Mouse (Mus musculus): ENCODE results near the gene Utp4.
"Not testable (repeated sequence)": the region's sequence is repeated elsewhere in the genome, so short reads cannot be mapped to it uniquely, and the experiment has no call there.

Gene Utp4

DNA sequence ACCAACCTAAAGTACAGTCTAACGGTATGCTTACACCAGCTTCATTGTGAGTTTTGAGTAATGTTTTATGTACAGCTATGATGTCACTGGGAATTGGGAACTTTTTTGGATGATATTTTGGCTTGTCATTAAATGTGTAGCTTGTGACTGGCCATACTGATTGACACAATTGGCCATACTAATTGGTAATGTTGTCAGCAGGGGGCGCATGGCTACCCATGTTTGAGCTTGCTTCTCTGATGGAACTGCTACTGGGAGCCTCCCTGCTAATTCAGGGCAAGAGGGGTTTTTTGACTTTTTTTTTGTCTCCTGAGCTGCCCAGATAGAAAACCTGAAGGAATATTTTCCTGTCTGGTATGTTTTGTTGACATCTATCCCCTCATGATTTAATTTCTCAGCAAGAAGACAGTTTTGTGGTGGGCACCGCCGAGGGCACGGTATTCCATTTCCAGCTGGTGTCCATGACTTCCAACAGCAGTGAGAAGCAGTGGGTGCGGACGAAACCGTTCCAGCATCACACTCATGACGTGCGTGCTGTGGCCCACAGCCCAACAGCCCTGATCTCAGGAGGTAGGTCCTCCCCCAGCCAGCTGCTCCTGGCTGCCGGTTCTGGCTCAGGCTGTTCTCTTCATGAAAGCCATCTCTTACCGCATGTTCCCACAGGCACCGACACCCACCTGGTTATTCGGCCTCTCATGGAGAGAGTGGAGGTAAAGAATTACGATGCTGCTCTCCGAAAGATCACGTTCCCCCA, 12.5 kb downstream of the Utp4 start:
- DNase-seq (ENCODE audit: low spot score), result peak; percentile 68

DNA sequence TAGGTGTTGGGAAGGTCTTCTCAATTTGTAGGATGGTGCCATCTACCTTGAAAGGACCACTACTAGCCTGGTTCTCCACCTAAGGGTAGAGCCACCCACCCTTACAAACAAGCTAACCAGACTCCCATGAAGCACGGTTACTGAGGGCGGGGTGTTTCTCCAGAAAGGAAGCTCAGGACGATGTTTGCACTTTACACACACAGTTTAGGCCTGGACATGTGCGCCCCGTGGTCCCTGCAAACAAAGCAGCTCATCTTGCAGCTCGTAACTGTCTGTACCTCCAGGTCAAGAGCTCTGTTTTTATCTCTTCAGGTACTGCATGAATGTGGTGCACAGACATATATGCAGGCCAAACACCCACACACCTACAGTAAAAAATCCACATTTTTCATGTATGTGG, 13.2 kb downstream of the Utp4 start:
- no peak for DNase-seq (ENCODE audit: low spot score)

DNA sequence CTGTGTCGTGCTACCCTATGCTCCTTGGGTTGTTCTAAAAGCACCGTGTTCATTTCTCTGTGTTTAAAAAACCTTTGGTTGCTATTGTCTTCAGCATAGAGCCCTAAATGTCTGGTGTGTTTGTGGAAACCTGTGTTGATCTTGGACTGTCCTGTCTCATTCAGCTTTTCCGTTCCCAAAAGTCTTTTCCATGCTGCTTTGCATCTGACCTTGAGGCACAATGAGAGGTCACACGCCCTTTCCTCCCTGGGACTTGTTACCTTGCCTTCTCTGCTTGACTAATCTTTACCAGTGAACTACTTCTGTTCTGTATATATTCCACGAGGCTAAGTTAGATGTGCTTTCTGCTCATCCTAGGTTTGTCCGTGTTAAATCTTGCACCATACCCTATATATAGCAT, 14.0 kb downstream of the Utp4 start:
- no peak for DNase-seq (ENCODE audit: low spot score)

DNA sequence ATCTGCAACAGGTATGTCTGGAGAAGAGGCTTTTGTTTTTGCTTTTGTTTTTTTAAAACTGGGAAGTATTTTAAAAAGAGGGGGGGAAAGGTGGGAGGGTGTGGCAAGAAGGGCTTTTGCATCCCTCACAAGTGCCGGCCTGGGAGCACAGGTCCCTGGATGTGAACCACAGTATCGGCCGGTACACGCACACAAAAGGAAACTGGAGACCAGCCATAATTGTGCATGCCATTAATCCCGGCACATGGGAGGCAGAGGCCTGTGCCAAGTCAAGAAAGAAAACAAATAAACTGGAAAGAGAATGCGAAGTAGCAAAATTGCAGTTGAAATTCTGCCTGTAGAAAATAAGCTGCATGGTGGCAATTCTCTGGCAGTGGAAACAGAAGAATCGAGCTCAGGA, 14.9 kb downstream of the Utp4 start:
- DNase-seq (ENCODE audit: low spot score), result no peak

DNA sequence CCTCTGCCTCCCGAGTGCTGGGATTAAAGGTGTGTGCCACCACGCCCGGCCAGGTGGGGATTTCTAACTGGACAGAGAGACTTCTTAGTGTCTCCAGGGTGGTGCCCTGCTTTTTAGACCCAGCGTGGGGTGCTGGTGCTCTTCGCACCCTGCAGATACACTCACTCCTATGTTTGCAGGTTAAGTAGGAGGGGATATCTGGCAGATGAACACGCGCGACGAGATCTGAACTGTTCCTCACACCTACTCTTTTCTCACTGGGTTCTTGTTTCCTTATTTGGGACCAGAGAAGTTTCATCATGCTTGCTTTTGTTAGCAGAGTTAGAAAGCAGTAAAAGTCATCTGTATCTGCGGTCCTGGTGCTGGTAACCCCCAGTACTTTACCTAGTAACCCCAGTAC, 20.2 kb downstream of the Utp4 start:
- DNase-seq (ENCODE audit: low spot score), result no peak

DNA sequence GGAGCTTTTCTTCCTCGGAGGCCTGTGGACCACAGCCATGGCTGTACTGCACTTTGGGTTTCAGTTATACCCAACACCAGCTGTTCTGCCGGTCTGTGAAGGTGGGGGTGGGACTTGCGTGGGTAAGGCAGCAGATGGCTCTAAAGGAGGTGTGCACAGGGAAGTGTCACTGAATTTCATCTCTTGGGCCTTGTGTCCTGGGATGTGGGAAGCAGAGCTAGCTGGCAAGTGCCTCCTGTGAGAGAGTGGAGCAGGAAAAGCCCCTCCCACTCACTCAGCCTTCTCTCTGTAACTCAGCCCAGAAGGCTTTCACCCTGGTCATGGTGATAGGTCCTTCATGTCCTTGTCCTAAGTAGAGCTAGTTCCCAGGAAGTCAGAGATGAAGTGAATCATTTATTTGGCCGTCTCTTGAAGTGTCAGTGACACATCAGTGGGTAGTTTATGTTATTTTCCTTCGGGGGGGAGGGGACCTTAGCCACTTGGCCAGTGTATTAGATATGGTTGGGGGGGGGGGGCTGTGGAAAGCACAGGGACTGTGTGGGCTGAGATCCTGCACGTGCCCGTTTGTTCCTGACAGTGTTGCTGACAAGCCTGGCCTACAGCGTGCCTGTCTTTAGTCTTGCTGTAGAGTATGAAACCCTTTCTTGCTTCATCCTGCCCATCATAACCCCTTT, 26.4 kb downstream of the Utp4 start:
- DNase-seq (ENCODE audit: low spot score), result no peak

DNA sequence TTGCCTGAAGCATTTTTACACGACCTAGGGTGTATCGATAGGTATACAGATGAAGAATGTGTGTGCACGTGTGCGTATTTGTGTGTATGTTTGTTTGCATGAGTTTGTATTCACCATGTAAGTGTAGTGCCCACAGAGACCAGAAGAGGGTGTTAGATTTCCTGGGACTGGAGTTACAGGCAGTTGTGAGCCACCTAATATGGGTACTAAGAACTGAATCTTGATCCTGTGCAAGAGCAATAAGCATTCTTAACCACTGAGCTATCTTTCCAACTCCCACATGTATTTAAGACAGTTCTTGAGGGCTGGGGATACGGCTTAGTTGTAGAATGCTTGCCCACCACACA, 26.9 kb downstream of the Utp4 start:
- DNase-seq (ENCODE audit: low spot score), result no peak

DNA sequence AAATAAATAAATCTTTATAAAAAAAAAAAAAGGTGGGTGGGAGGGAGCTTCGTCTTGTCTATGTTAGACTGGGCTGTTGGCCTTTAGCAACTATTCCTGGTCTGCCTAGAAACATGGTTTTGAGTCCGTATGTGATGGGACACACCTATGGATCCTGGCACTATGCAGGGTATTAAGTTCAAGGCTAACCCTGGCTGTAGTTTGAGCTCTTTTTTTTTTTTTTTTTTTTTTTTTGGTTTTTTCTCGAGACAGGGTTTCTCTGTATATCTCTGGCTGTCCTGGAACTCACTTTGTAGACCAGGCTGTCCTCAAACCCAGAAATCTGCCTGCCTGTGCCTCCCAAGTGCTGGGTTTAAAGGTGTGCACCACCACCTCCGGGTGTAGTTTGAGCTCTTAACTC, 30.6 kb downstream of the Utp4 start:
- no peak for DNase-seq (ENCODE audit: low spot score)

DNA sequence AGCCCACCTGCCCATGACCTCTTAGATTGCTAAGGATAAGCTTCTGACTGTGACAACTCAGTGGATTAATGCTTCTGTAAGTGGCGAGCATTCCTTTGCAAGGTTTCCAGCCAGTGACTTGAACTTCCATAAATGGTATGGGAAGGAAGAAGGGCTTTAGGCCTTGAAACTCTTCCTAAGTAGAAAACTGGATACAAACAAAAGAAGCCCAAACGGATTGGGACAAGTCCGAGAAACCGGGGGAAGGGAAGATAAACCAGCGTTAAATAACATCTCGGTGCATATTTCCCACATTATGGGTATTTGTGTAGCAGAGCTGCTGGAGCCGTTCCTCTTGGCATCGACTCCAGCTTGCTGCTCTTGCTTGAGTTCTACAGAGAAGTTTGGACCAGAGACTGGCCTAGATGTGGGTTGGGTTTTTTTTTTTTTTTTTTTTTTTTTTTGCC, 31.5 kb downstream of the Utp4 start:
- DNase-seq (ENCODE audit: low spot score), result no peak

DNA sequence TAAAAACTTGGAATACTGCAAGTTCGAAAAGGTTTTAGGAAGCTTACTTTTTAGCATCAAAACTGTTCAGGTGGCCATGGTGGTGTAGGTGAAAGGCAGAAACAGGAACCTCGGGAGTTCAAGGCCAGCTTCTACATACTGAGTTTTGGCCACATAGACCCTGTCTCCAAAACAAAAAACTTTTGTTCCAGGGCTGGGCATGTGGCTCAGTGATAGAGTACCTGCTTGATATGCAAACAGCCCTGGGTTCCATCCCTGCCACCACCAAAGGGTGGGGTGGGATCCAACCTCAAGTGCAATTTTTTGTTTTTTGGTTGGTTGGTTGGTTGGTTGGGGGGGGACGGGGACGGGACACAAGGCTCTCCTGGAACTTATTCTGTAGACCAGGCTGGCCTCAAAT, 32.0 kb downstream of the Utp4 start:
- DNase-seq (ENCODE audit: low spot score), result no peak

DNA sequence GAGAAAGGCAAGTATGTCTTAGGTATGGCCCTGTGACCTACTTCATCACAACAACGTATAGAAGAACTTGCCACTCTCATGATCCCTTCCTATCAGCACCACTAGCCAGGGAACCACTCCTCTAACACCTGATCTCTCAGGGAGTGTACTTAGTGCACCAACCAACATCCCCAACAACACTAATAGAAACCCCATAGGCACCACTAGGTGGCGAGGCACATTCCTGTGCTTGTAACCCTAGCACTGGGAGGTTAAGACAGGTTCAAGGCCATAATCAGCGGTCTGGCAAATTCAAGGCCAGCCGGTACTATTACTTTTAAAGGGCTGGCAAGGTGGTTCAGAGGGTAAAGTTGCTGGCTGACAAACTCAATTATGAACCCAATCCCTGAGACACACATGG, 33.8 kb downstream of the Utp4 start:
- peak; percentile 34 for DNase-seq (ENCODE audit: low spot score)

DNA sequence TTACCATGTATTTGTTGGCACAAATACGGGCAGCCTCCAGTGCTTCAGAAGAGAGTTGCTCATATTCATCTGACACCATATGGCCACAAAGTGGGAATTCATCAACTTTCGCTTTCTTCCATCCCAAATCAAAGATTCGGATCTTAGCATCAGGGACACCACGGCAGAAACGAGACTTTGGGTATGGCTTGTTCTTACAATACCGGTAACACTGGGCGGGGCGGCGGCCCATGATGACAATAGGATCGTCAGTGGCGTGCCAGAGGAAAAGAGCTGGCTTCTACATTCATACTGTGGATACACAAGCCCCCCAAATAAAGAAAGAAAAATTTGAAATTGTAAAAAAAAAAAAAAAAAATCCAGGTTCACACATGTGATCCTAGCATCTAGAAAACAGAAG, 34.7 kb downstream of the Utp4 start:
- DNase-seq (ENCODE audit: low spot score), result not testable (repeated sequence)

DNA sequence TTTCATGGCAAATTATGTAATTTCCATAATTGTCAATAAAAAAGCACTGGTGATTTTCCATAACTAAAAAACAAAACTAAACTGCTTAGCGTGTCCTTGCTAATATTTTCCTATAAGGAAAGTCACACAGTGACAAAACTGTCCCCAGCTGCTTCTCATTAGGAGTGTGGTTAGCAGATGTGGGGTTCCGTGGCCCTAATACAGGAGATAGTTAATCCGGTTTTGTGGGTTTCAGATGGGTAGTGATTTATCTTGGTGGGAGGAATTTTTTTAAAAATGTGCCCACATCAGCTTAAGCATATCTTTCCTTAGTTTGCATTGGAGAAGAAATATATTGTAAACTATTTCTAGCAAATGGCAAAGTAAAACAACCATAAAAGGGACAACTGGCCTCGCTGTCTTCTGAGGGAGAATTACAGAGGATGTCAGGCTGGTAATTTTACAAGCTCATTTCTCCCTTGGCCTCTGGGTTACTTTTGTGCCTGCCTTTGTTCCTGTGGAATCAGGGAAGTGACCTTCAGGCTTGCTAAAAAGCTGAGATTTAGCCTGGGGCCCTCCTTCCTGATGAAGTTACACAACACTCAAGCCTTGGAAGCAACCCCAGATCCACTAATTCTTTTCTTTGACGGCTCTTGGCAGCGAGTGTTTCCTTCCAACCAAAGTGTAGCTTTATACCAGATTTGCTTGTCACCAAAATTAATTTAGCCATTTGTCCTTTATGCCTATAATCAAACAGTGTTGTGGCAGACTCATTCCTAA, 35.9 kb downstream of the Utp4 start:
- peak; percentile 75 for DNase-seq (ENCODE audit: low spot score)

DNA sequence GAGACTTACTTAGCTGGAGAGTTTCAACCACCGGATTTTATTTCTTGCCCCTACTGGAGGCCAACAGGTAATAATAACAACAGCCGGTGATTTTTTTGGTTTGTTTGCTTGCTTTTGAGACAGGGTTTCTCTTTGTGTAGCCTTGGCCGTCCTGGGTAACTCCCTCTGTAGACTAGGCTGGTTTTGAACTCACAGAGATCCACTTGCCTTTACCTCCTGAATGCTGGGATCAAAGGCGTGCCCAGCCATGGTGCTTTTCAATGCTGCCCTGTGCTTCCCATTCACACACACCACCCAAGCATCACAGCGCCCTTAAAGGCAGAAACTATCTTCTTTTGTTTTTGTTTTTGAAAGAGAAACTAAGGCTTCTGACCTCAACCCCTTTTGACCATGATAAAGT, 36.5 kb downstream of the Utp4 start:
- DNase-seq (ENCODE audit: low spot score), result no peak

DNA sequence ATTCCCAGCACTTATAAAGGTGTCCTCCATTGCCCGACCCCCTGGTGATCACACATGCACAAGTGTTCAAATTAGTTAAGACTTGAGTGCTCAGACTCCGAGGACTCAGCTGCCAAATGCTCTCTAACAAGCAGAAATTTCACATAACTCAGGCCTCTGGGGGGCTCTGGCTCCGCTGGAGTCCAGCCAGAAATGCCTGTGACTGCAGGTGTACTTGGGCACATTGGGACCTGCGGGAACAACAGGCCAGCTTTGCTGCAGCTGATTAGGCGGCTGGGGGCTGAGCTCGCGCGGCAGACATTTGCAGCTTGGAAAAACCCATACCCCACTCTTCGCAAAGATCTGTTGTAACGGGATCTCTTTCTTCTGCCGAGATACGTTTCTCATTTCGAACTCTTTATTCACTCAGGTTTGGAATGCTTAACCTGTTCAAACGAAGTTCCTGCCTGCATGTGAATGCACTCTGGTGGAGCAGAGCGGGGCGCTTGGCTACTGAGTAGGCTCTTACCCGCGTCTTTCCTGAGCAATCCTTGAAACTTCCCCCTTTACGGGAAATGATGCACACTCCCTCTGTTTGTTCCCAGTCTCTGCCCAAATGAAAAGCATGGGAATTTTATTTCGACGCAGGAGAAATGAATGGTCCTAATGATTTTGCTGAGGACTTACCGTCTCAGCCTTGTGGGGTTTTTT, 39.1 kb downstream of the Utp4 start:
- no peak for DNase-seq (ENCODE audit: low spot score)

DNA sequence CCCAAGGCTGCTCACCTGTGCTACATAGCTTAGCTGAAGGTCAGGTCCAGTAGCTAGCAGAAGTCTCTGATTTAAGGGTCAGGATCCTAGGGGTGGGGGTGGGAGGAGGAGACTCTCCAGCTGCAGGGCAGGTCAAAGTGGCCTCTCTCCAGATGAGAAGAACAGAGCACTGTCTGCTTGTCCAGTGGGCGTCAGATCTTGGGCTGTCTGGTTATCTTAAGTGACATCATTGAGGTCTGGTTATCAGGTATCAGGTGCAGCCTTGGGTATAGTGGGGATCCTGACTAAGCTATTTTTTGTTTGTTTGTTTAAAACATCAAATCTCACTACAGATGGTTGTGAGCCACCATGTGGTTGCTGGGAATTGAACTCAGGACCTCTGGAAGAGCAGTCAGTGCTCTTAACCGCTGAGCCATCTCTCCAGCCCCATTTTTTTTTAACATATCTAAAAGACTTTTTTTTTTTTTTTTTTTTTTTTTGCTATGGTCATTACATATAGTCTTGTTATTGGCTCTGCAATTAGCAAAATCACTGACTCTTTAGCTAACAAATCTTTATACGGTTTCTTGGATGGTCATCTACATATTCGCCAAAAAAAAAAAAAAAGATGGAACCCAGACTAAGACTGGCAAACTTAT, 40.2 kb downstream of the Utp4 start:
- no peak for DNase-seq (ENCODE audit: low spot score)

DNA sequence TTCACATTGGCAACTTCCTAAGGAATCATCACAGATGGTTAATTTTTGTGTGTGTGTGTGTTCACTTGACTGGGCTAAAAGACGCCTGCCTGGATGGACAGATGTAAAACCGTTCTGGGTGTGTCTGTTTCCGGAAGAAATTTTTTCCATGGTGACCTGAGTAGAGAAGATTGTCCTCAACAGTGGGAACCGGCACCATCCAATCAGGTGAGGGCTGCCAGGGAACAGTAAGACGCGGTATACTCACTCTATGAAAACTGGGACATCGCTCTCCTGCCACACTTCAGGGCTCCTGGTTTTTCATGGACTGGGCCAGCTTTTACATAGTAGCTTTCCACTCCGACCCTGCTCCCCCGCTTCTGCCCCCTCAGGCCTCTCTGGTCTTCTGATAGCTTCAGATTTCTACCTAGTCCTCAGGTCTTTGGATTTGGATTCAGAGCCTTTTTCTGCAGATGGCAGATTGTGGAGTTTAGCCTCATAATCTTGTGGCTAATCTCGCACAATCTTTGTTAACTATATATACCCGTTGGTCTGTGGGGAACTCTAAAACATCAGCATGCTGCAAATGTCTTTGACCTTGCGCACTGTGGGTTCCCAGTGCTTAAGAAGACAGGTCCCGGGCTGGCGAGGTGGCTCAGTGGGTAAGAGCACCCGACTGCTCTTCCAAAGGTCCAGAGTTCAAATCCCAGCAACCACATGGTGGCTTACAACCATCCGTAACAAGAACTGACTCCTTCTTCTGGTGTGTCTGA, 41.0 kb downstream of the Utp4 start:
- no peak for DNase-seq (ENCODE audit: low spot score)

DNA sequence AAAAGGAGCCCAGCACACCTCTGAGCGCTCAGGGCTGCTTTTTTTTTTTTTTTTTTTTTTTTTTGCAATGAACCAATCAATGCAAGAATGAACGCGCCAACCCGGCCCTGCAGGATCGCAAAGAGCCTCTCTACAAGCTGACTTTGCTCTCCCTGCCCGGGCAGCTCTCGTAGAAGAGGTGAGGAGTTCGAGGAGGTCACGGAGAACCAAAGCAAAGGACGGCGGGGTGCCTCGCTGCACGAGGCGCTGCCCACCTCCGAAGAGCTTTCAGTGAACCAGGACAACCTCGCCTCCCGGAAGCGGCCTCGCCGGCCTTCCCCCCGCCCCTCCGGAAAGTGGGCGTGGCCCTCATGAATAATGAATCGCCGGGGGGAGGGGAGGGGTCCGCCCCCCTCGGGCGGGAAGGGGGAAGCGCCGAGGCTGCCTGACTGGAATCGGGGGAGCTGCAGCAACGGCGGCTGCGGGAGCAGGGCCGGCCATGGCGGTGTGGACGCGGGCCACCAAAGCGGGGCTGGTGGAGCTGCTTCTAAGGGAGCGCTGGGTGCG, 42.0 kb downstream of the Utp4 start, which contains the start of gene Sntb2:
Sntb2 (plus strand) TSS at position 427 of the 546 bp plus-strand sequence.
- peak; percentile 89 for DNase-seq (ENCODE audit: low spot score)

DNA sequence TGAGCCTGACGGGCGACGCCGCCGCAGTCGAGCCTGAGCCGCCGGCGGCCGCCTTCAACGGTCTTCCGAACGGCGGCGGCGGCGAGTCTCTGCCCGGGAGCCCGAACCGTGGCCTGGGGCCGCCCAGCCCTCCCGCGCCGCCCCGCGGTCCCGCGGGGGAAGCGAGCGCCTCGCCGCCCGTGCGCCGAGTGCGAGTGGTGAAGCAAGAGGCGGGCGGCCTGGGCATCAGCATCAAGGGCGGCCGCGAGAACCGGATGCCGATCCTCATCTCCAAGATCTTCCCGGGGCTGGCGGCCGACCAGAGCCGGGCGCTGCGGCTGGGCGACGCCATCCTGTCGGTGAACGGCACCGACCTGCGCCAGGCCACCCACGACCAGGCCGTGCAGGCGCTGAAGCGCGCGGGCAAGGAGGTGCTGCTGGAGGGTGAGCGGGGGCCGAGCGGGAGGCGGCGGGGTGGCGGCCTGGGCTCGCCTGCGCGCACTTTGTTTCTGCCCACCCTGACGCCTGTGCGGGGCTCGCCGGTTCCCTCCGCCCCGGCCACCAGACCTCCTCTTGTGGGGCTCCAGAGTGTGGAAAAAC, 42.6 kb downstream of the Utp4 start:
- peak; percentile 47 for DNase-seq (ENCODE audit: low spot score)

DNA sequence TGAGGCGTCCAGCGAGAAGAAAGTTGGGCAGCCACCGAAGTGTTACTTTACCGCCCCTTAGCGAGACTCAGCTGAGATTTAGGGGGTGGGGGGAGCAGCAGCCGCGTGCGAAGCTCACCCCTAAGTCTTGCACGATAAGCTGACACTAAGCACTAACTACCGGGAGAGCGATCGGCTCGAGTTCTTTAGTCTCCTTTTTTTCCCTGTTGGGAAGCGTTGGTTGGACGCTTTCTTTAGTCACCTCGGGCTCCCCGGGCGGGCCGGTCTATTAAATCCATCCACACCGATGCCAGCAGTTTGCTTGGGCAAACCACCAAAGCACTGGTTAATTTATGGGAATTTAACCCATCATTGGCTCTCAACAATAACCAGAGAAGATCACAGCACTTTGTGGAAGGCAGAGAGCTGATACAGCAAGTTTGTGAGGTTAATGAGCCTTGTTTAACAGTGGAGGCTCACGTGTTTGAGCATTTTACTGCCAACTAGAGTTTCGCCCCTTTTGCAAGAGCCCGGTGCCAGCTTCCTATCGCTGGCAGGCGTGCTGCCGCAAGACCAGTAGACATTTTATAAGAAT, 43.1 kb downstream of the Utp4 start:
- peak; percentile 43 for DNase-seq (ENCODE audit: low spot score)

Data from lung, postnatal 25 days (tissue).